Mouse (Mus musculus) bone marrow, adult 2 months (tissue): ENCODE measurements at regions not wholly inside any gene's neighbourhood (a gene's known extent, or its start where the extent isn't known, plus 50 kb on each side); places are given as distances from the start of the nearest gene placed in this dataset.

Experiments
- CTCF ChIP-seq: fragments of 200-500 bp; IDR thresholded peaks from 2 replicates; pipeline ENCODE4 v1.5.1; 2011; ENCODE audit warnings: low read length, control low read depth; ENCODE audit not compliant: control insufficient read depth, insufficient read depth
- POLR2A ChIP-seq: fragments of 200-500 bp; IDR thresholded peaks from 2 replicates; pipeline ENCODE4 v1.6.1; 2011; ENCODE audit warnings: low read depth, mild to moderate bottlenecking, control low read depth, low read length, borderline replicate concordance; ENCODE audit not compliant: control insufficient read depth

GRCm38 (mm10) chr15:63310426-63310825 is 534.6 kb downstream of the Gsdmc2 start:
- TF ChIP-seq CTCF: no peak
- TF ChIP-seq POLR2A: no peak
